Mouse (Mus musculus) ovary, postnatal 10 days (tissue): ENCODE measurements around the gene Hook1.
"Not testable (repeated sequence)": the region's sequence is repeated elsewhere in the genome, so short reads cannot be mapped to it uniquely, and the experiment has no call there.

Experiments
- DNase-seq: peaks from one replicate; pipeline ENCODE4 v3.0.0; 2022; ENCODE audit warnings: low spot score

Gene Hook1

GRCm38 (mm10) chr4:95966928-95967724 is at the start of gene Hook1:
Gene Hook1, plus strand, starts transcription at chr4:95967240.
- peak; percentile 53 for DNase-seq

GRCm38 (mm10) chr4:95917703-95918102 is 49.3 kb upstream of the Hook1 start:
- DNase-seq = no peak

GRCm38 (mm10) chr4:95920448-95920847 is 46.6 kb upstream of the Hook1 start:
- DNase-seq = no peak

- DNase-seq = peak; percentile 30
Observed at GRCm38 (mm10) chr4:95924210-95925184, 42.5 kb upstream of the Hook1 start.

GRCm38 (mm10) chr4:95928846-95929245 is 38.2 kb upstream of the Hook1 start:
- DNase-seq = no peak

GRCm38 (mm10) chr4:95929936-95930335 is 37.1 kb upstream of the Hook1 start:
- no peak for DNase-seq

- no peak for DNase-seq
Observed at GRCm38 (mm10) chr4:95931331-95931730, 35.7 kb upstream of the Hook1 start.

GRCm38 (mm10) chr4:95933801-95934356 is 33.2 kb upstream of the Hook1 start:
- DNase-seq = no peak

- DNase-seq = no peak
Observed at GRCm38 (mm10) chr4:95934384-95935035, 32.5 kb upstream of the Hook1 start.

GRCm38 (mm10) chr4:95938701-95939100 is 28.3 kb upstream of the Hook1 start:
- DNase-seq = no peak

GRCm38 (mm10) chr4:95947896-95948295 is 19.1 kb upstream of the Hook1 start:
- no peak for DNase-seq

- DNase-seq = no peak
Observed at GRCm38 (mm10) chr4:95953328-95953727, 13.7 kb upstream of the Hook1 start.

GRCm38 (mm10) chr4:95982221-95982620 is 15.2 kb downstream of the Hook1 start:
- not testable (repeated sequence) for DNase-seq

- DNase-seq = no peak
Observed at GRCm38 (mm10) chr4:96016875-96017274, 49.8 kb downstream of the Hook1 start.

- DNase-seq = no peak
Observed at GRCm38 (mm10) chr4:96022803-96023202, 55.8 kb downstream of the Hook1 start.

- DNase-seq = no peak
Observed at GRCm38 (mm10) chr4:96028412-96028811, 61.4 kb downstream of the Hook1 start.

GRCm38 (mm10) chr4:96060106-96060505 is 93.1 kb downstream of the Hook1 start:
- DNase-seq = no peak

GRCm38 (mm10) chr4:96062045-96062444 is 95.0 kb downstream of the Hook1 start:
- no peak for DNase-seq
